Mouse (Mus musculus): ENCODE measurements around the gene Ttc23. TPM values are rescaled to one million over a fixed set of nuclear protein-coding genes. Genes with fewer than 3 reads are reported as not detected.
A peak's percentile ranks its signal among the peaks of the same experiment; 100 is the strongest.

Gene Ttc23
- total and polyA plus RNA-seq, 3 experiments = 0.89 to 2.5 (median 0.93) TPM

- no peak overlapping the region for H3K27ac ChIP-seq (ENCODE audit: insufficient read depth, low read depth)
- in situ Hi-C loops (cut with MboI; ENCODE audit: low pct_ligation_motif_present, low pct_unique_long_range_greater_than_20kb, low sequenced_read_pairs) (no loop called here), dilution Hi-C loops (cut with MboI; ENCODE audit: extremely low pct_ligation_motif_present, extremely low pct_unique_long_range_greater_than_20kb, low sequenced_read_pairs) (no loop called here)
- no peak overlapping the region for H3K4me2 ChIP-seq (ENCODE audit: insufficient read depth, low read depth, poor library complexity, severe bottlenecking)
- no peaks in the 10 kb centered on the region for H3K9me3 ChIP-seq (replicated peaks; ENCODE audit: low read length)
- no peak for DNase-seq (ENCODE audit: extremely low read depth)
- H3K9ac ChIP-seq (ENCODE audit: insufficient read depth, low read depth) = no peak overlapping the region
- peaks cover 26 to 43% of the 10 kb centered on the region in 2 experiments for H3K36me3 ChIP-seq (replicated peaks in 1 of 2; ENCODE audit: control insufficient read depth in 1 of 2, insufficient read depth in 1 of 2, low read length in 1 of 2)
- TF ChIP-seq EP300 (IDR thresholded peaks at IDR 0.05; ENCODE audit: low read length) (0 out of 2 replicates have a peak, but pooled peaks have one; percentile 21), POLR2A (IDR thresholded peaks at IDR 0.05; ENCODE audit: low read depth, low read length) (no peak), SMC3 (IDR thresholded peaks at IDR 0.05; ENCODE audit: low read depth, low read length) (no peak), ZNF384 (IDR thresholded peaks at IDR 0.05; ENCODE audit: low read depth, low read length) (peak; percentile 93)
- no peak overlapping the region for H3K4me3 ChIP-seq (replicated peaks in 1 of 3; ENCODE audit: low read depth in 2 of 3, low read length in 2 of 3, poor library complexity in 1 of 3)
- no peaks in the 10 kb centered on the region for H3K27me3 ChIP-seq (replicated peaks)
- peaks cover 9% of the 10 kb centered on the region for H3K79me2 ChIP-seq (replicated peaks; ENCODE audit: control insufficient read depth, extremely low read depth, insufficient read depth, poor library complexity, severe bottlenecking)
- peaks cover 21 to 63% of the 10 kb centered on the region in 2 experiments for H3K4me1 ChIP-seq (ENCODE audit: control insufficient read depth in 1 of 2, insufficient read depth in 2 of 2)
These were observed 38.7 kb upstream of the Ttc23 start for GRCm38 (mm10) chr7:67608348-67609024.

GRCm38 (mm10) chr7:67613795-67614463 is 33.3 kb upstream of the Ttc23 start:
- no peak overlapping the region for H3K27ac ChIP-seq (ENCODE audit: insufficient read depth, low read depth)
- H3K9me3 ChIP-seq (replicated peaks; ENCODE audit: low read length) = no peaks in the 10 kb centered on the region
- H3K4me2 ChIP-seq (ENCODE audit: insufficient read depth, low read depth, poor library complexity, severe bottlenecking) = peak overlapping the region; percentile 57; the same call in 1 of the 2 replicates
- peaks cover 24% of the 10 kb centered on the region for H3K79me2 ChIP-seq (replicated peaks; ENCODE audit: control insufficient read depth, extremely low read depth, insufficient read depth, poor library complexity, severe bottlenecking)
- DNase-seq (ENCODE audit: extremely low read depth) = no peak
- H3K4me3 ChIP-seq (replicated peaks in 1 of 3; ENCODE audit: low read depth in 2 of 3, low read length in 2 of 3, poor library complexity in 1 of 3) = no peak overlapping the region
- peaks cover 20 to 45% of the 10 kb centered on the region in 2 experiments for H3K36me3 ChIP-seq (replicated peaks in 1 of 2; ENCODE audit: control insufficient read depth in 1 of 2, insufficient read depth in 1 of 2, low read length in 1 of 2)
- no peak for TF ChIP-seq ZMIZ1 (IDR thresholded peaks at IDR 0.05; ENCODE audit: low read depth, low read length)
- TF ChIP-seq ELF1 (IDR thresholded peaks at IDR 0.05; ENCODE audit: low read depth, low read length) = peak; percentile 41
- TF ChIP-seq USF1 (IDR thresholded peaks at IDR 0.05; ENCODE audit: low read depth, low read length) = no peak
- peak; percentile 54; the same call in 1 of the 2 replicates for TF ChIP-seq MEF2A (IDR thresholded peaks at IDR 0.05; ENCODE audit: borderline replicate concordance, low read depth, low read length)
- no peak for TF ChIP-seq NRF1 (IDR thresholded peaks at IDR 0.05; ENCODE audit: low read depth, low read length)
- TF ChIP-seq TCF12 (IDR thresholded peaks at IDR 0.05; ENCODE audit: low read depth, low read length) = no peak
- TF ChIP-seq ZKSCAN1 (IDR thresholded peaks at IDR 0.05; ENCODE audit: borderline replicate concordance, low read depth, low read length) = no peak
- TF ChIP-seq SMC3 (IDR thresholded peaks at IDR 0.05; ENCODE audit: low read depth, low read length) = no peak
- no peak for TF ChIP-seq JUND (conservative IDR thresholded peaks at IDR 0.05; ENCODE audit: low read depth, low read length)
- no peak for TF ChIP-seq RCOR1 (conservative IDR thresholded peaks at IDR 0.05; ENCODE audit: low read depth, low read length)
- no peak for TF ChIP-seq POLR2A (IDR thresholded peaks at IDR 0.05; ENCODE audit: low read depth, low read length)
- TF ChIP-seq MAZ (IDR thresholded peaks at IDR 0.05; ENCODE audit: low read depth, low read length) = no peak
- TF ChIP-seq ZNF384 (IDR thresholded peaks at IDR 0.05; ENCODE audit: low read depth, low read length) = no peak
- TF ChIP-seq EP300 (IDR thresholded peaks at IDR 0.05; ENCODE audit: low read length) = 0 out of 2 replicates have a peak, but pooled peaks have one; percentile 13
- no peak for TF ChIP-seq MYC (IDR thresholded peaks at IDR 0.05; ENCODE audit: low read depth, low read length)
- H3K4me1 ChIP-seq (ENCODE audit: control insufficient read depth in 1 of 2, insufficient read depth in 2 of 2) = peaks cover 15 to 85% of the 10 kb centered on the region in 2 experiments
- no peaks in the 10 kb centered on the region for H3K27me3 ChIP-seq (replicated peaks)
- in situ Hi-C loops (cut with MboI; ENCODE audit: low pct_ligation_motif_present, low pct_unique_long_range_greater_than_20kb, low sequenced_read_pairs) = no loop called here
- dilution Hi-C loops (cut with MboI; ENCODE audit: extremely low pct_ligation_motif_present, extremely low pct_unique_long_range_greater_than_20kb, low sequenced_read_pairs) = no loop called here
- H3K9ac ChIP-seq (ENCODE audit: insufficient read depth, low read depth) = no peak overlapping the region

Data from CH12.LX (cell line).